Comparison of ENCODE assay signal across 8 mouse cellular contexts in the genomic region with DNA sequence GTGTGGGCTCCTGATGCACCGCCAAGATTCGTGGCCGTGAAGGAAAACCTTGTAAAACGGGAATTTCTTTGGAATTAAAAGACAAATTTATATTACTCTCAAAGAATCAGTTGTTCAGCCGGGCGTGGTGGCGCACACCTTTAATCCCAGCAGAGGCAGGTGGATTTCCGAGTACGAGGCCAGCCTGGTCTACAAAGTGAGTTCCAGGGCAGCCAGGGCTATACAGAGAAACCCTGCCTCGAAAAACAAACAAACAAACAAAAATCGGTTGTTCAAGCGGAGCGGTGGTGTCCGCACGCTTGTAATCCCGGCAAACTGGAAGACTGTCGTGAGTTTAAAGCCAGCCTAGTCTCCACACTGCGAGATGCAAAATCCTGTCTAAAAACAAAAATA. TPM values are rescaled to one million over a fixed set of nuclear protein-coding genes. Genes with fewer than 3 reads are reported as not detected.
A peak's percentile ranks its signal among the peaks of the same experiment; 100 is the strongest.
DNase-seq lines count a peak whose midpoint lies in the region; ATAC-seq and TF ChIP-seq lines count a peak whose summit lies in the region.

No protein-coding gene starts in this region.

- H3K4me3 ChIP-seq in heart, postnatal 0 days (ENCODE audit: low read depth, low read length), result peak overlapping the region; percentile 59
- H3K4me3 ChIP-seq in bone marrow, adult 2 months (replicated peaks; ENCODE audit: control insufficient read depth, low read depth, low read length), result peak overlapping the region; percentile 86
- peak overlapping the region; percentile 84 for H3K4me3 ChIP-seq in hindbrain, embryonic 13.5 days
- H3K4me3 ChIP-seq in midbrain, embryonic 12.5 days, result peak overlapping the region; percentile 73

- 16% methylated on average over 18 of the region's 18 CpGs for WGBS in heart, postnatal 0 days
- 22% methylated on average over 18 of the region's 18 CpGs for WGBS in bone marrow, adult 2 months
- WGBS in hindbrain, embryonic 13.5 days, result 14% methylated on average over 18 of the region's 18 CpGs
- 18% methylated on average over 18 of the region's 18 CpGs for WGBS in midbrain, embryonic 12.5 days

- no peaks in the 10 kb centered on the region for H3K27me3 ChIP-seq in heart, postnatal 0 days (ENCODE audit: control insufficient read depth, insufficient read depth, low read length)
- no peaks in the 10 kb centered on the region for H3K27me3 ChIP-seq in hindbrain, embryonic 13.5 days
- H3K27me3 ChIP-seq in midbrain, embryonic 12.5 days, result no peaks in the 10 kb centered on the region

- no peaks in the 10 kb centered on the region for H3K36me3 ChIP-seq in heart, postnatal 0 days (replicated peaks; ENCODE audit: control insufficient read depth, insufficient read depth, low read length)
- H3K36me3 ChIP-seq in hindbrain, embryonic 13.5 days, result peaks cover 7% of the 10 kb centered on the region
- H3K36me3 ChIP-seq in midbrain, embryonic 12.5 days, result 0 out of 2 replicates have a peak, but pooled peaks cover 5% of the 10 kb centered on the region

- TF ChIP-seq CTCF in heart, postnatal 0 days (IDR thresholded peaks at IDR 0.05; ENCODE audit: low read depth), result no peak
- TF ChIP-seq CTCF in bone marrow, adult 2 months (IDR thresholded peaks at IDR 0.05; ENCODE audit: control insufficient read depth, insufficient read depth, low read length), result no peak

- no peak for ATAC-seq in heart, postnatal 0 days (ENCODE audit: insufficient read depth, low read depth)
- ATAC-seq in hindbrain, embryonic 13.5 days (ENCODE audit: low FRiP score), result peak; percentile 58; the same call in 1 of the 2 replicates
- peak; percentile 41 for ATAC-seq in midbrain, embryonic 12.5 days (ENCODE audit: low FRiP score, low read depth)

- no peak for TF ChIP-seq POLR2A in bone marrow, adult 2 months (IDR thresholded peaks at IDR 0.05; ENCODE audit: borderline replicate concordance, control insufficient read depth, low read depth, low read length)

- no peaks in the 10 kb centered on the region for H3K9me3 ChIP-seq in heart, postnatal 0 days (replicated peaks; ENCODE audit: control insufficient read depth, low read length)
- no peaks in the 10 kb centered on the region for H3K9me3 ChIP-seq in hindbrain, embryonic 13.5 days
- no peaks in the 10 kb centered on the region for H3K9me3 ChIP-seq in midbrain, embryonic 12.5 days

- no peak overlapping the region; the same call in 1 of the 2 replicates for H3K27ac ChIP-seq in heart, postnatal 0 days (ENCODE audit: low read depth)
- H3K27ac ChIP-seq in bone marrow, adult 2 months (ENCODE audit: control insufficient read depth, insufficient read depth, low read depth, low read length, poor library complexity), result no peak overlapping the region
- no peak overlapping the region for H3K27ac ChIP-seq in hindbrain, embryonic 13.5 days
- H3K27ac ChIP-seq in midbrain, embryonic 12.5 days (replicated peaks), result no peak overlapping the region

- H3K9ac ChIP-seq in heart, postnatal 0 days (replicated peaks; ENCODE audit: low read depth, low read length), result peak overlapping the region; percentile 45
- peak overlapping the region; percentile 78 for H3K9ac ChIP-seq in hindbrain, embryonic 13.5 days
- peak overlapping the region; percentile 63 for H3K9ac ChIP-seq in midbrain, embryonic 12.5 days (replicated peaks)

- peaks cover 16% of the 10 kb centered on the region for H3K4me1 ChIP-seq in heart, postnatal 0 days (ENCODE audit: control insufficient read depth, insufficient read depth)
- H3K4me1 ChIP-seq in bone marrow, adult 2 months (ENCODE audit: control insufficient read depth, insufficient read depth, low read length), result peaks cover 5% of the 10 kb centered on the region; the same call in 1 of the 2 replicates
- peaks cover 16% of the 10 kb centered on the region for H3K4me1 ChIP-seq in hindbrain, embryonic 13.5 days (replicated peaks)
- H3K4me1 ChIP-seq in midbrain, embryonic 12.5 days, result peaks cover 16% of the 10 kb centered on the region

- no peak for TF ChIP-seq EP300 in heart, postnatal 0 days (IDR thresholded peaks at IDR 0.05; ENCODE audit: low read depth)

- no peak for DNase-seq in heart, postnatal 0 days (ENCODE audit: low spot score)
- DNase-seq in heart, adult 9 months (ENCODE audit: low spot score in 2 of 2), result no peak
- DNase-seq in urinary bladder, adult 18-20 months (ENCODE audit: low spot score in 2 of 2), result no peak
- no peak for DNase-seq in frontal cortex, postnatal 10 days (ENCODE audit: low spot score in 2 of 2)
- no peak for DNase-seq in retina, embryonic 14.5 days (ENCODE audit: low spot score)

- H3K4me2 ChIP-seq in heart, postnatal 0 days (ENCODE audit: low read depth, low read length), result peak overlapping the region; percentile 75
- H3K4me2 ChIP-seq in hindbrain, embryonic 13.5 days, result peak overlapping the region; percentile 96
- peak overlapping the region; percentile 90 for H3K4me2 ChIP-seq in midbrain, embryonic 12.5 days (replicated peaks)

RNA-seq across cellular contexts. Expression of gene Rrp12, which starts 0.3 kb away (rescaled TPM):
- total RNA-seq in heart, postnatal 0 days (2014; rRNA removed; ENCODE audit: low replicate concordance), result 4.5 and 7.7 TPM in 2 replicates
- 4.8 and 7.7 TPM in 2 replicates for polyA plus RNA-seq in heart, postnatal 0 days (2015; fragmentation: Nextera tagmentation; extraction: Ambion mirVana)
- 5.8 and 12.5 TPM in 2 replicates for polyA plus RNA-seq in bone marrow, adult 2 months (2011; ENCODE audit: insufficient read depth, insufficient read length, low replicate concordance, missing spikeins)
- polyA plus RNA-seq in hindbrain, embryonic 13.5 days (2015; fragmentation: Nextera tagmentation; extraction: Ambion mirVana), result 15.6 and 15.7 TPM in 2 replicates
- 22.8 and 22.9 TPM in 2 replicates for polyA plus RNA-seq in midbrain, embryonic 12.5 days (2016; fragmentation: Nextera tagmentation; extraction: Ambion mirVana)

RNA-seq across cellular contexts. Expression of gene Pgam1, which starts 15.4 kb away (rescaled TPM):
- 290 and 335 TPM in 2 replicates for total RNA-seq in heart, postnatal 0 days (2014; rRNA removed; ENCODE audit: low replicate concordance)
- 196 and 199 TPM in 2 replicates for polyA plus RNA-seq in heart, postnatal 0 days (2015; fragmentation: Nextera tagmentation; extraction: Ambion mirVana)
- 47.1 and 160 TPM in 2 replicates for polyA plus RNA-seq in bone marrow, adult 2 months (2011; ENCODE audit: insufficient read depth, insufficient read length, low replicate concordance, missing spikeins)
- 465 and 466 TPM in 2 replicates for polyA plus RNA-seq in hindbrain, embryonic 13.5 days (2015; fragmentation: Nextera tagmentation; extraction: Ambion mirVana)
- 514 and 531 TPM in 2 replicates for polyA plus RNA-seq in midbrain, embryonic 12.5 days (2016; fragmentation: Nextera tagmentation; extraction: Ambion mirVana)

RNA-seq across cellular contexts. Expression of gene Exosc1, which starts 36.9 kb away (rescaled TPM):
- total RNA-seq in heart, postnatal 0 days (2014; rRNA removed; ENCODE audit: low replicate concordance), result 1.7 and 14.9 TPM in 2 replicates
- 32.1 and 32.6 TPM in 2 replicates for polyA plus RNA-seq in heart, postnatal 0 days (2015; fragmentation: Nextera tagmentation; extraction: Ambion mirVana)
- polyA plus RNA-seq in bone marrow, adult 2 months (2011; ENCODE audit: insufficient read depth, insufficient read length, low replicate concordance, missing spikeins), result 16.4 and 24.6 TPM in 2 replicates
- polyA plus RNA-seq in hindbrain, embryonic 13.5 days (2015; fragmentation: Nextera tagmentation; extraction: Ambion mirVana), result 65.8 and 67.0 TPM in 2 replicates
- polyA plus RNA-seq in midbrain, embryonic 12.5 days (2016; fragmentation: Nextera tagmentation; extraction: Ambion mirVana), result 73.1 and 76.8 TPM in 2 replicates

RNA-seq across cellular contexts. Expression of gene Zdhhc16, which starts 37.0 kb away (rescaled TPM):
- total RNA-seq in heart, postnatal 0 days (2014; rRNA removed; ENCODE audit: low replicate concordance), result 44.3 and 53.2 TPM in 2 replicates
- 37.3 and 38.3 TPM in 2 replicates for polyA plus RNA-seq in heart, postnatal 0 days (2015; fragmentation: Nextera tagmentation; extraction: Ambion mirVana)
- 27.4 and 59.8 TPM in 2 replicates for polyA plus RNA-seq in bone marrow, adult 2 months (2011; ENCODE audit: insufficient read depth, insufficient read length, low replicate concordance, missing spikeins)
- polyA plus RNA-seq in hindbrain, embryonic 13.5 days (2015; fragmentation: Nextera tagmentation; extraction: Ambion mirVana), result 78.8 and 80.7 TPM in 2 replicates
- 79.9 and 82.6 TPM in 2 replicates for polyA plus RNA-seq in midbrain, embryonic 12.5 days (2016; fragmentation: Nextera tagmentation; extraction: Ambion mirVana)

RNA-seq across cellular contexts. Expression of gene Frat2, which starts 48.4 kb away (rescaled TPM):
- total RNA-seq in heart, postnatal 0 days (2014; rRNA removed; ENCODE audit: low replicate concordance), result 5.6 and 8.7 TPM in 2 replicates
- polyA plus RNA-seq in heart, postnatal 0 days (2015; fragmentation: Nextera tagmentation; extraction: Ambion mirVana), result 1.4 and 1.9 TPM in 2 replicates
- polyA plus RNA-seq in bone marrow, adult 2 months (2011; ENCODE audit: insufficient read depth, insufficient read length, low replicate concordance, missing spikeins), result 4.5 and 9.7 TPM in 2 replicates
- 8.4 and 10.4 TPM in 2 replicates for polyA plus RNA-seq in hindbrain, embryonic 13.5 days (2015; fragmentation: Nextera tagmentation; extraction: Ambion mirVana)
- polyA plus RNA-seq in midbrain, embryonic 12.5 days (2016; fragmentation: Nextera tagmentation; extraction: Ambion mirVana), result 15.1 and 15.8 TPM in 2 replicates
